Mouse (Mus musculus) brain, embryonic 14.5 days (tissue): ENCODE data around the gene Synj2bp. TPM values are rescaled to one million over a fixed set of nuclear protein-coding genes. Genes with fewer than 3 reads are reported as not detected.
A peak's percentile ranks its signal among the peaks of the same experiment; 100 is the strongest.
"Not testable (repeated sequence)": the region's sequence is repeated elsewhere in the genome, so short reads cannot be mapped to it uniquely, and the experiment has no call there.

Source experiments
- DNase-seq: peaks from one replicate; pipeline ENCODE4 v3.0.0-alpha.2; 2011; ENCODE audit warnings: low read depth
- CTCF ChIP-seq: fragments of 200-500 bp; IDR thresholded peaks from 2 replicates; pipeline ENCODE4 v1.5.1; 2012; ENCODE audit warnings: inconsistent platforms, mild to moderate bottlenecking, moderate library complexity, borderline replicate concordance; ENCODE audit not compliant: insufficient read depth, insufficient read length; ENCODE audit errors: extremely low read depth
- POLR2A ChIP-seq: fragments of 200-500 bp; IDR thresholded peaks from 2 replicates; pipeline ENCODE4 v1.6.1; 2012; ENCODE audit warnings: mild to moderate bottlenecking, inconsistent platforms, borderline replicate concordance; ENCODE audit not compliant: poor library complexity, insufficient read depth, insufficient read length, severe bottlenecking; ENCODE audit errors: extremely low read depth
- polyA plus RNA-seq: library from polyadenylated mRNA; depleted of rRNA; stranded (reverse); fragments of >200 nt; gene quantifications from 2 replicates; pipeline ENCODE4 v1.2.3, GENCODE M21; 2012; rRNA removed

Gene Synj2bp
- polyA plus RNA-seq: 21.8 and 21.9 TPM in 2 replicates

- TF ChIP-seq POLR2A (peak; percentile 36; the same call in 1 of the 2 replicates), CTCF (no peak)
- DNase-seq: peak; percentile 96
These were observed at the start of gene Synj2bp, which contains the start of gene Gm20498 for GRCm38 (mm10) chr12:81532316-81533028. Synj2bp (minus strand) TSS chr12:81532911. Gm20498 (minus strand) TSS chr12:81532905.

GRCm38 (mm10) chr12:81568374-81568773 lies 35.7 kb upstream of the Synj2bp start, which contains the start of gene Adam21:
Adam21 (minus strand) TSS chr12:81568474.
- no peak for TF ChIP-seq POLR2A
- no peak for TF ChIP-seq CTCF

GRCm38 (mm10) chr12:81567931-81568330 lies 35.2 kb upstream of the Synj2bp start:
- DNase-seq: no peak
- TF ChIP-seq POLR2A (no peak), CTCF (no peak)

More at GRCm38 (mm10) chr12:81568374-81568773, 35.7 kb upstream of the Synj2bp start, which contains the start of gene Adam21:
- no peak for DNase-seq

GRCm38 (mm10) chr12:81564173-81564572 lies 31.5 kb upstream of the Synj2bp start:
- TF ChIP-seq POLR2A (no peak), CTCF (no peak)

GRCm38 (mm10) chr12:81549286-81549685 lies 16.6 kb upstream of the Synj2bp start:
- no peak for DNase-seq
- no peak for TF ChIP-seq CTCF
- TF ChIP-seq POLR2A: no peak

More at GRCm38 (mm10) chr12:81564173-81564572, 31.5 kb upstream of the Synj2bp start:
- no peak for DNase-seq

- DNase-seq: no peak
- TF ChIP-seq POLR2A (no peak), CTCF (no peak)
These were observed 14.5 kb upstream of the Synj2bp start for GRCm38 (mm10) chr12:81547163-81547562.

- no peak for DNase-seq
- TF ChIP-seq CTCF (no peak), POLR2A (no peak)
These were observed 313 bp upstream of the Synj2bp start for GRCm38 (mm10) chr12:81533029-81533419.

- DNase-seq: not testable (repeated sequence)
These were observed 2.1 kb downstream of the Synj2bp start for GRCm38 (mm10) chr12:81530587-81530986.

- DNase-seq: not testable (repeated sequence)
These were observed 35.8 kb downstream of the Synj2bp start for GRCm38 (mm10) chr12:81496906-81497305.

GRCm38 (mm10) chr12:81490491-81490890 lies 42.2 kb downstream of the Synj2bp start:
- no peak for DNase-seq
- TF ChIP-seq POLR2A: no peak
- no peak for TF ChIP-seq CTCF

- TF ChIP-seq POLR2A (no peak), CTCF (no peak)
- DNase-seq: peak; percentile 0
These were observed 47.4 kb downstream of the Synj2bp start for GRCm38 (mm10) chr12:81485311-81485710.

GRCm38 (mm10) chr12:81484727-81485191 lies 48.0 kb downstream of the Synj2bp start, which contains the start of gene Cox16:
Cox16 (minus strand) TSS chr12:81485127.
- peak; percentile 96 for DNase-seq
- no peak for TF ChIP-seq CTCF
- no peak for TF ChIP-seq POLR2A

- TF ChIP-seq CTCF (no peak), POLR2A (no peak)
- DNase-seq: peak; percentile 26
These were observed 48.5 kb downstream of the Synj2bp start for GRCm38 (mm10) chr12:81484212-81484611.

- TF ChIP-seq CTCF (no peak), POLR2A (no peak)
- DNase-seq: peak; percentile 75
These were observed 49.1 kb downstream of the Synj2bp start for GRCm38 (mm10) chr12:81483656-81484055.

- DNase-seq: not testable (repeated sequence)
These were observed 73.7 kb downstream of the Synj2bp start for GRCm38 (mm10) chr12:81459051-81459450.
